Mouse (Mus musculus): Measurements from ENCODE around the gene Klhl3. TPM values are rescaled to one million over a fixed set of nuclear protein-coding genes. Genes with fewer than 3 reads are reported as not detected.

The Klhl3 gene
- polyA plus RNA-seq, 1 experiment: 0.25 TPM

DNA sequence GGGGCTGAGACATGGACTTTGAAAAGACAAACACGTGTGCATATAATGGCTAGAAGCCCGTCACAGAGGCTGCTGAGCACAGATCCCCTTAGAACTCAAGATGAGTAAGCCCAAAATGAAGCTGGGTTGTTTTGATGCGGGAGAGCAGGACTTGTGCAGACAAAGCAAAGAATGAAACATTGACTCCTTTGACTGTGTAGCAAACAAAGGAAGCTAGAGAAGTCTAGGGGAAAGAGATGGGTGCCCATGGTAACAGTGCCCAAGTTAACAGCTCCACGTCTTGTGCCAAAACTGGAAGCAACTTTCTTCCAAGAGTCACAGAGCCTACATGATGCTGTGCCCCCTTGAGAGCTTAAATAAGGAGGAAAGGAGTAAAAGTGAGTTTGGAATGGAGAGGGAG is 59.8 kb downstream of the Klhl3 start:
- Histone ChIP-seq H3K36me3 (ENCODE audit: control insufficient read depth, insufficient read depth, low read length, poor library complexity, severe bottlenecking) (no peaks in the 10 kb centered on the region), H3K4me1 (ENCODE audit: control insufficient read depth, insufficient read depth, low read length) (no peaks in the 10 kb centered on the region), H3K9ac (ENCODE audit: low read depth, poor library complexity, severe bottlenecking) (no peak overlapping the region), H3K27me3 (ENCODE audit: control insufficient read depth, insufficient read depth, low read length, poor library complexity, severe bottlenecking) (no peaks in the 10 kb centered on the region), H3K27ac (ENCODE audit: insufficient read depth, low read length) (no peak overlapping the region), H3K4me3 (ENCODE audit: low read depth, low read length) (no peak overlapping the region), H3K9me3 (replicated peaks; ENCODE audit: control insufficient read depth, insufficient read depth, low read length, poor library complexity, severe bottlenecking) (no peaks in the 10 kb centered on the region)
- no peak for TF ChIP-seq CTCF (IDR thresholded peaks at IDR 0.05; ENCODE audit: low read depth, low read length)
- TF ChIP-seq POLR2A (IDR thresholded peaks at IDR 0.05; ENCODE audit: insufficient read depth, low read length): no peak
- TF ChIP-seq EP300 (IDR thresholded peaks at IDR 0.05; ENCODE audit: insufficient read depth, low read depth, low read length): no peak

DNA sequence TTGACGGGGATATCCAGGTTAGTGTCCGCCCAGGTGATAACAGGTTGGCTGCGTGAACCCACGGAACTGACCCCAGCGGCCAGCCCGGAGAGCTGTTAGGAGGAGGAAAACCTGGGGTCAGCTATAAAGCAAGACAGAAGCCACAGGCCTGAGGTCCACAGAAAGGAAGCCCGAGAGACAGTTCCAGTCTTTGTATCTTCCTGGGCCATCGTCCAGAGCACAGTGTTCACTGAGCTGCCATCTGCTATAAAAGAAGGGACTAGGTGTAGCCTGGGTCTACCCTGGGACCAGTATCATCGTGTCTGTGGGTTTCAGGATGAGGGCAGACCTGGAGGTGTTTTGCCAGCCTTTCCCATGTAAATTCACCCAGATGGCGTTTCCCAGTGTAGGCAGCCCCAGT is 61.7 kb downstream of the Klhl3 start:
- no peaks in the 10 kb centered on the region for H3K36me3 ChIP-seq (ENCODE audit: control insufficient read depth, insufficient read depth, low read length, poor library complexity, severe bottlenecking)
- H3K9me3 ChIP-seq (replicated peaks; ENCODE audit: control insufficient read depth, insufficient read depth, low read length, poor library complexity, severe bottlenecking): no peaks in the 10 kb centered on the region
- TF ChIP-seq CTCF (IDR thresholded peaks at IDR 0.05; ENCODE audit: low read depth, low read length) (no peak), EP300 (IDR thresholded peaks at IDR 0.05; ENCODE audit: insufficient read depth, low read depth, low read length) (no peak), POLR2A (IDR thresholded peaks at IDR 0.05; ENCODE audit: insufficient read depth, low read length) (no peak)
- H3K27me3 ChIP-seq (ENCODE audit: control insufficient read depth, insufficient read depth, low read length, poor library complexity, severe bottlenecking): no peaks in the 10 kb centered on the region
- no peaks in the 10 kb centered on the region for H3K4me1 ChIP-seq (ENCODE audit: control insufficient read depth, insufficient read depth, low read length)
- H3K27ac ChIP-seq (ENCODE audit: insufficient read depth, low read length): no peak overlapping the region
- no peak overlapping the region for H3K4me3 ChIP-seq (ENCODE audit: low read depth, low read length)
- no peak overlapping the region for H3K9ac ChIP-seq (ENCODE audit: low read depth, poor library complexity, severe bottlenecking)

DNA sequence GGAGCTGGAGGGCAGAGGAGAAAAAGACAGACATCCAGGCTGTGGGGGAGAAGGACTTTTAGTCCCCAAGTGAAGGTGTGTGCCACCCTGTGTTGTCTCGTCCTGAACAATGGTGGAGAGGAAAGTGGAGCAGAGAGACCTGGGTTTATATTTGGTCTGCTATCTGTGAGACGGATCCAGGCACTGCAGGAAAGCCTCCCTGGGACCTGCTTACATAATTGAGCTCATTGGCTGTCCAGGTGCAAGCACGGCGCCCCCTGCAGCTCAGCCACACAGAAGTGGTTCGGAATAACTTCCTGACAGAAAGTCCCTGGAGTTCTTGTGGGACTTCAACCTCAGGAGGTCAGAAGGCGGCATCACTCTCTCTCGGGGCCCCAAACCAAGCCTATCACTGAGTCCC is 62.1 kb downstream of the Klhl3 start:
- no peaks in the 10 kb centered on the region for H3K9me3 ChIP-seq (replicated peaks; ENCODE audit: control insufficient read depth, insufficient read depth, low read length, poor library complexity, severe bottlenecking)
- peak; percentile 41 for TF ChIP-seq CTCF (IDR thresholded peaks at IDR 0.05; ENCODE audit: low read depth, low read length)
- no peak for TF ChIP-seq EP300 (IDR thresholded peaks at IDR 0.05; ENCODE audit: insufficient read depth, low read depth, low read length)
- no peak for TF ChIP-seq POLR2A (IDR thresholded peaks at IDR 0.05; ENCODE audit: insufficient read depth, low read length)
- no peaks in the 10 kb centered on the region for H3K4me1 ChIP-seq (ENCODE audit: control insufficient read depth, insufficient read depth, low read length)
- H3K9ac ChIP-seq (ENCODE audit: low read depth, poor library complexity, severe bottlenecking): no peak overlapping the region
- H3K27me3 ChIP-seq (ENCODE audit: control insufficient read depth, insufficient read depth, low read length, poor library complexity, severe bottlenecking): no peaks in the 10 kb centered on the region
- H3K4me3 ChIP-seq (ENCODE audit: low read depth, low read length): no peak overlapping the region
- H3K36me3 ChIP-seq (ENCODE audit: control insufficient read depth, insufficient read depth, low read length, poor library complexity, severe bottlenecking): no peaks in the 10 kb centered on the region
- H3K27ac ChIP-seq (ENCODE audit: insufficient read depth, low read length): no peak overlapping the region

DNA sequence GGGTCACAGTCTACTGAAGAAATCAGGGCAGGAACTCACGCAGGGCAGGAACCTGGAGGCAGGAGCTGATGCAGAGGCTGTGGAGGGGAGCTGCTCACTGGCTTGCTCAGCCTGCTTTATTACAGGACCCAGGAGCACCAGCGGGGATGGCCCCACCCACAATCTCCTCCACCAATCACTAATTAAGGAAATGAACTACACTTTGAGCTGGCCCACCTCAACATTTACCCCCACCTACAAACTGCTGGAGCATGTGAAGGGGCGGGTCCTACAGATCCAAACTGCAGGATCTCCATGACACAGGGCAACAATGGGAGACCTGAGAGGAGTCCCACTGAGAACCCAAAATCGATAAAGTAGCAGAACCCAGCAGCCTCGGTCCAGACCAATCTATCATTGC is 64.3 kb downstream of the Klhl3 start:
- H3K27me3 ChIP-seq (ENCODE audit: control insufficient read depth, insufficient read depth, low read length, poor library complexity, severe bottlenecking): no peaks in the 10 kb centered on the region
- no peaks in the 10 kb centered on the region for H3K4me1 ChIP-seq (ENCODE audit: control insufficient read depth, insufficient read depth, low read length)
- H3K4me3 ChIP-seq (ENCODE audit: low read depth, low read length): no peak overlapping the region
- H3K27ac ChIP-seq (ENCODE audit: insufficient read depth, low read length): no peak overlapping the region
- no peaks in the 10 kb centered on the region for H3K9me3 ChIP-seq (replicated peaks; ENCODE audit: control insufficient read depth, insufficient read depth, low read length, poor library complexity, severe bottlenecking)
- no peak for TF ChIP-seq EP300 (IDR thresholded peaks at IDR 0.05; ENCODE audit: insufficient read depth, low read depth, low read length)
- TF ChIP-seq CTCF (IDR thresholded peaks at IDR 0.05; ENCODE audit: low read depth, low read length): no peak
- TF ChIP-seq POLR2A (IDR thresholded peaks at IDR 0.05; ENCODE audit: insufficient read depth, low read length): no peak
- H3K36me3 ChIP-seq (ENCODE audit: control insufficient read depth, insufficient read depth, low read length, poor library complexity, severe bottlenecking): no peaks in the 10 kb centered on the region
- no peak overlapping the region for H3K9ac ChIP-seq (ENCODE audit: low read depth, poor library complexity, severe bottlenecking)

DNA sequence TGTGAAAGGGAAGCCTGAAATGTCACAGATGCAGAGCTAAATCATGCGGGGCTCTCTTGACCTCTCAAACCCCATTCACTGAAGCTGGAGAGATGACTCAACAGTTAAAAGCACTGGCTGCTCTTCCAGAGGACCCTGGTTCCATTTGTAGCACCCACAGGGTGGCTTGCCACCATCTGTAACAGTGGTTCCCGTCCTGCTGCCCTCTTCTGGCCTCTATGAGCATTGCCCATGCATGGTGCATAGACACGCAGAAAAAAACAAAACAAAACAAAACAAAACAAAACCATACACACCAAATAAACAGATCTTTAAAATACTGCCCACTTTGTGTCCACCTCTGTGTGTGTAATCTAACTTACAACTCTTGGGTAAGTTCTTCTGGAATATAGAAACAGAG is 65.3 kb downstream of the Klhl3 start:
- Histone ChIP-seq H3K4me1 (ENCODE audit: control insufficient read depth, insufficient read depth, low read length) (no peaks in the 10 kb centered on the region), H3K9me3 (replicated peaks; ENCODE audit: control insufficient read depth, insufficient read depth, low read length, poor library complexity, severe bottlenecking) (no peaks in the 10 kb centered on the region), H3K27ac (ENCODE audit: insufficient read depth, low read length) (no peak overlapping the region), H3K4me3 (ENCODE audit: low read depth, low read length) (no peak overlapping the region), H3K27me3 (ENCODE audit: control insufficient read depth, insufficient read depth, low read length, poor library complexity, severe bottlenecking) (no peaks in the 10 kb centered on the region), H3K36me3 (ENCODE audit: control insufficient read depth, insufficient read depth, low read length, poor library complexity, severe bottlenecking) (no peaks in the 10 kb centered on the region), H3K9ac (ENCODE audit: low read depth, poor library complexity, severe bottlenecking) (no peak overlapping the region)
- TF ChIP-seq EP300 (IDR thresholded peaks at IDR 0.05; ENCODE audit: insufficient read depth, low read depth, low read length) (no peak), CTCF (IDR thresholded peaks at IDR 0.05; ENCODE audit: low read depth, low read length) (peak; percentile 64)

DNA sequence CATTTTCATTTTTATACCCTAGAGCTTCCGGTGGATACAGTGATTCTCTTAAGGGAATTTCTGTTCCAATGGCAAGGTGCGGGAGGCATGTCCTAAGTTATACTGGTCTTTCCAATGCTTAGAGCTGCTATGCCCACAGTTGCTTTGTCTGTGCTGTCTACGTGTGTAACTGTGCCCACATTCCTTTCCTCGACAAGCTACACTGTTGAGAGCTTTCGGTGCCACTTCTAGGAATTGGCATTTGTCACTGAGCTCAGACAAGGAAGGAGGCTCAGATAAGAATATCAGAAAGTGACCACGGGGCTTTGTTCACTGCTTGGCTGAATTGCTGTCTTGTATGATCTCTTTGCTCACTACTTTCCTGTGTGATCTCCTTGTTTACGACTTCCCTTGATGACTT is 67.2 kb downstream of the Klhl3 start:
- Histone ChIP-seq H3K4me1 (ENCODE audit: control insufficient read depth, insufficient read depth, low read length) (no peaks in the 10 kb centered on the region), H3K9me3 (replicated peaks; ENCODE audit: control insufficient read depth, insufficient read depth, low read length, poor library complexity, severe bottlenecking) (no peaks in the 10 kb centered on the region), H3K36me3 (ENCODE audit: control insufficient read depth, insufficient read depth, low read length, poor library complexity, severe bottlenecking) (no peaks in the 10 kb centered on the region), H3K27ac (ENCODE audit: insufficient read depth, low read length) (no peak overlapping the region), H3K27me3 (ENCODE audit: control insufficient read depth, insufficient read depth, low read length, poor library complexity, severe bottlenecking) (no peaks in the 10 kb centered on the region), H3K9ac (ENCODE audit: low read depth, poor library complexity, severe bottlenecking) (no peak overlapping the region), H3K4me3 (ENCODE audit: low read depth, low read length) (no peak overlapping the region)
- TF ChIP-seq CTCF (IDR thresholded peaks at IDR 0.05; ENCODE audit: low read depth, low read length) (no peak), POLR2A (IDR thresholded peaks at IDR 0.05; ENCODE audit: insufficient read depth, low read length) (no peak), EP300 (IDR thresholded peaks at IDR 0.05; ENCODE audit: insufficient read depth, low read depth, low read length) (no peak)

Data from ES-Bruce4 (cell line).